Mouse (Mus musculus) liver, embryonic 14 days (tissue): Measurements from ENCODE around the gene Stau1. TPM values are rescaled to one million over a fixed set of nuclear protein-coding genes. Genes with fewer than 3 reads are reported as not detected.

Source experiments
- polyA plus RNA-seq: library from polyadenylated mRNA; depleted of rRNA; stranded (reverse); fragments of >200 nt; gene quantifications from 2 replicates; pipeline ENCODE4 v1.2.3, GENCODE M21; 2012; rRNA removed

Gene Stau1
- polyA plus RNA-seq = 9.8 and 12.1 TPM in 2 replicates

GRCm38 (mm10) chr2:166995796-166996532 lies at the start of gene Stau1:
TSS of gene Stau1 (minus strand) at chr2:166996299.

DNA sequence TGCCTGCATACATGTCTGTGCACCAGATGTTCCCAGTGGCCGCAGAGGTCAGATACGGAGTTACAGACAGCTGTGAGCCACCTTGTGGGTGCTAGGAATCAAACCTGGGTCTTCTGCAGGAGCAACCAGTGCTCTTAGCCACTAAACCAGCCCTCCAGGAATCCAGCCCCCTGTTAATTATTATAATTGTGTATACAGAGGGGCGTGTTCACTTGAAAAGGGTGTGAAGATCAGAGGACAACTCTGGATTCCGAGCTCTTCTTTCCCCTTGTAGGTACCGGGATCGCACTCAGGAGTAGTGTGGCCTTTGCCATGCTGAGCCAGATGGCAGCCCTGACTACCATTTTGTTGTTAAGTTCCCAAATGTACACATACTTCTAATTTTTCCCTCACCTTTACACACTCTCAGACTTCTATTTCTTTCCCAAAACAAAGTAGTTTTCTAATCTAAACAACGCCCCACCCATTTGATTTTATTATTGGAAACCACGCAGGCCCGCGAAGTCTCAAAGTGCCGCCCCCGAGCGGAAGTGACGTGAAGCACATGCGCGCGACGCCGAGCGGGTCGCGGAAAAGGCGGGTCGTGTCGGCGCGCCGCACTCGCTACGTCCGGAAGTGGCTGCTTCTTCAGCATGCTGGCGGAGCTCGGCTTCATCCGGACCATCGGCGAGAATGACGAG lies 18.7 kb upstream of the Stau1 start, which contains the start of gene Ddx27:
TSS of gene Ddx27 (plus strand) at position 492 of the 680 bp plus-strand sequence.

DNA sequence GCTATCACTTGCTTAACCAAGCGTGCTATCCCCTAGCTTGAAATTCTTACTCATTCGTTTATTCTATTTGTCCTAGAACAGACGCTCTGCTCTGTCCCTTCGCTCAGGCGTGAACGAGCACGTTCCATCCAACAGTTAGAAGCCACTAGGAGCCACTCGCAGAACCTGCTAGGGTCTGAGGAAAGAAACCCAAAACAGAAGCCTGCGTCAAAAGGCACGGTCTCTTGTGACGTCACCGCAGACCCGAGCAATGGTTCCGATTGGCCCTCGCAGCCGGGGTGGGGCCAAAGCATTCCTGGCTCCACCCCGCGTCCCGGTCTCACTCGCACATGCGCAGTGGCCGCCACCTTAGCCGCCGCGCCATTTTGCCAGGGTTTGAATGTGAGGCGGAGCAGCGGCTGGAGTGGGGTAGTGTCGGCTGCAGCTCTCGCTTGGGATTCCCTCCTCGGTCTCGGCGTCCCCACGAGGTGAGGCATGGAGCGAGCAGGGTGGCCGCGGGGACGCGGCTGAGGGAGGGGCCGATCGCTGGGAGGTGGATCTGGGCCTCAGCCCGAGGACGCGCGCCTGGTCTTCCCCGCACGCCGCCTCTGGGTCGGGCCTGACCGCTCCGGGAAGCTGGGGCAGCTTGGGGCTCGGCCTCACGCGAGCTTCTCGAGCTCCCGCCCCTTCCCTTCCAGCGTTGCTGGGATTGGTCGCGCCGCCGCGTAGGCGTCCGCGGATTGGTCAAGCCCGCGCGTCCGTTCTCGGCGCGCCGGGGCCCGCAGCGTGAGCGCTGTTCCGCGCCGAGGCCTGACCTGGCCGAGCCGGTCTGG lies 90.2 kb downstream of the Stau1 start, which contains the start of gene Cse1l:
TSS of gene Cse1l (plus strand) at position 330 of the 812 bp plus-strand sequence.

Other genes with a start within 250 kb of the Stau1 start
- 2.6 and 2.8 TPM in 2 replicates for gene Trp53rkb, start 203.8 kb downstream of the Stau1 start, polyA plus RNA-seq
- 4.8 and 6.1 TPM in 2 replicates for gene Arfgef2, start 190.7 kb downstream of the Stau1 start, polyA plus RNA-seq
- gene Cse1l, start 90.3 kb downstream of the Stau1 start, polyA plus RNA-seq = 33.9 and 41.5 TPM in 2 replicates
- gene Ddx27, start 18.9 kb upstream of the Stau1 start, polyA plus RNA-seq = 39.4 and 41.2 TPM in 2 replicates
- 6.2 and 8.8 TPM in 2 replicates for gene Znfx1, start 66.7 kb upstream of the Stau1 start, polyA plus RNA-seq
- 0.08 and 0.14 TPM in 2 replicates for gene Kcnb1, start 193.9 kb upstream of the Stau1 start, polyA plus RNA-seq
- 0.33 and 0.60 TPM in 2 replicates for gene Ptgis, start 244.3 kb upstream of the Stau1 start, polyA plus RNA-seq